In genomic region chr6:32510924-32511323, GRCm38 (mm10) we compare ENCODE assay signal across 8 mouse cellular contexts.
DNase-seq lines count a peak whose midpoint lies in the region; ATAC-seq lines count a peak whose summit lies in the region.

No protein-coding gene starts in this region.

- no peaks in the 10 kb centered on the region for H3K36me3 ChIP-seq in hindbrain, embryonic 14.5 days (replicated peaks; ENCODE audit: control insufficient read depth, insufficient read depth)
- H3K36me3 ChIP-seq in hindbrain, embryonic 16.5 days (ENCODE audit: control insufficient read depth, insufficient read depth, low read length), result no peaks in the 10 kb centered on the region
- no peaks in the 10 kb centered on the region for H3K36me3 ChIP-seq in lung, embryonic 16.5 days (ENCODE audit: control insufficient read depth, insufficient read depth, low read length)

- intact Hi-C loops in left cerebral cortex, postnatal 14 days (cut with DNase I), result no loop called here
- intact Hi-C loops in left cerebral cortex, postnatal 4 days (cut with DNase I), result no loop called here

- peak; percentile 24; the same call in 1 of the 2 replicates for ATAC-seq in hindbrain, embryonic 14.5 days (ENCODE audit: low FRiP score)
- ATAC-seq in hindbrain, embryonic 16.5 days, result no peak
- peak; percentile 87 for ATAC-seq in lung, embryonic 16.5 days (ENCODE audit: low read depth)

- H3K27me3 ChIP-seq in hindbrain, embryonic 14.5 days (ENCODE audit: control insufficient read depth, insufficient read depth, low read length), result no peaks in the 10 kb centered on the region
- H3K27me3 ChIP-seq in hindbrain, embryonic 16.5 days (replicated peaks; ENCODE audit: control insufficient read depth, insufficient read depth, low read length), result no peaks in the 10 kb centered on the region
- H3K27me3 ChIP-seq in lung, embryonic 16.5 days (ENCODE audit: control insufficient read depth, insufficient read depth, low read depth, low read length), result no peaks in the 10 kb centered on the region

- DNase-seq in hindbrain, embryonic 14.5 days (ENCODE audit: low spot score), result no peak
- peak; percentile 63 for DNase-seq in cerebellum, adult 9-11 months
- DNase-seq in kidney, adult 11 months, result peak; percentile 78
- DNase-seq in left cerebral cortex, postnatal 14 days (ENCODE audit: low spot score in 2 of 2), result no peak
- DNase-seq in spleen, postnatal 10 days (ENCODE audit: low spot score in 2 of 2), result no peak
- no peak for DNase-seq in left cerebral cortex, postnatal 4 days

- no peak overlapping the region for H3K9ac ChIP-seq in hindbrain, embryonic 14.5 days
- no peak overlapping the region for H3K9ac ChIP-seq in hindbrain, embryonic 16.5 days (ENCODE audit: low read depth, low read length)
- H3K9ac ChIP-seq in lung, embryonic 16.5 days (ENCODE audit: low read length), result no peak overlapping the region

- no peak overlapping the region for H3K27ac ChIP-seq in hindbrain, embryonic 14.5 days
- no peak overlapping the region for H3K27ac ChIP-seq in hindbrain, embryonic 16.5 days (ENCODE audit: low read depth, low read length)
- H3K27ac ChIP-seq in lung, embryonic 16.5 days (ENCODE audit: low read length), result peak overlapping the region; percentile 76

- WGBS in hindbrain, embryonic 14.5 days, result 91% methylated on average over 7 of the region's 7 CpGs
- 81% methylated on average over 7 of the region's 7 CpGs for WGBS in hindbrain, embryonic 16.5 days
- WGBS in lung, embryonic 16.5 days, result 64% methylated on average over 7 of the region's 7 CpGs

- H3K4me3 ChIP-seq in hindbrain, embryonic 14.5 days (replicated peaks; ENCODE audit: low read length), result no peak overlapping the region
- no peak overlapping the region for H3K4me3 ChIP-seq in hindbrain, embryonic 16.5 days (ENCODE audit: low read length)
- H3K4me3 ChIP-seq in lung, embryonic 16.5 days (ENCODE audit: low read length), result no peak overlapping the region

- no peaks in the 10 kb centered on the region for H3K9me3 ChIP-seq in hindbrain, embryonic 14.5 days (ENCODE audit: control insufficient read depth, low read length)
- no peaks in the 10 kb centered on the region for H3K9me3 ChIP-seq in hindbrain, embryonic 16.5 days (ENCODE audit: control insufficient read depth, low read length)
- H3K9me3 ChIP-seq in lung, embryonic 16.5 days (ENCODE audit: control insufficient read depth, low read length), result no peaks in the 10 kb centered on the region

- H3K4me2 ChIP-seq in hindbrain, embryonic 14.5 days (replicated peaks), result no peak overlapping the region
- no peak overlapping the region for H3K4me2 ChIP-seq in hindbrain, embryonic 16.5 days (ENCODE audit: low read length)
- peak overlapping the region; percentile 10; the same call in 1 of the 2 replicates for H3K4me2 ChIP-seq in lung, embryonic 16.5 days (ENCODE audit: low read depth, low read length)

- H3K4me1 ChIP-seq in hindbrain, embryonic 14.5 days (replicated peaks; ENCODE audit: control insufficient read depth, insufficient read depth, low read length), result 0 out of 2 replicates have a peak, but pooled peaks cover 13% of the 10 kb centered on the region
- no peaks in the 10 kb centered on the region; the same call in 1 of the 2 replicates for H3K4me1 ChIP-seq in hindbrain, embryonic 16.5 days (ENCODE audit: control insufficient read depth, insufficient read depth, low read depth, low read length)
- H3K4me1 ChIP-seq in lung, embryonic 16.5 days (replicated peaks; ENCODE audit: control insufficient read depth, insufficient read depth, low read length), result peaks cover 6% of the 10 kb centered on the region; the same call in 1 of the 2 replicates

Comparison
In these comparisons a context has a peak if more than half of its experiments do, and no peak if none do; other contexts are left out.
1. DNase-seq: peak in cerebellum, adult 9-11 months (single experiment) and kidney, adult 11 months (single experiment); none in hindbrain, embryonic 14.5 days (single experiment), left cerebral cortex, postnatal 14 days (0 of 2), spleen, postnatal 10 days (0 of 2) and left cerebral cortex, postnatal 4 days (single experiment).